Mouse (Mus musculus) G1E (cell line): ENCODE measurements around the gene Tmem208. TPM values are rescaled to one million over a fixed set of nuclear protein-coding genes. Genes with fewer than 3 reads are reported as not detected.
"Not testable (repeated sequence)": the region's sequence is repeated elsewhere in the genome, so short reads cannot be mapped to it uniquely, and the experiment has no call there.

Experiments used
- ATAC-seq: 2 replicates; pipeline ENCODE4 v1.8.0; 2016; ENCODE audit warnings: mild to moderate bottlenecking; ENCODE audit not compliant: insufficient number of reproducible peaks, poor library complexity, low FRiP score, severe bottlenecking; ENCODE audit errors: extremely low read depth
- DNase-seq: peaks from one replicate; pipeline ENCODE4 v3.0.0; 2012; ENCODE audit warnings: low spot score
- H3K27me3 ChIP-seq: 2 replicates; pipeline ENCODE4 v1.6.1; 2012; ENCODE audit warnings: mild to moderate bottlenecking, low read length, inconsistent platforms; ENCODE audit not compliant: insufficient read depth
- H3K36me3 ChIP-seq: replicated peaks from 2 replicates; pipeline ENCODE3; 2012; ENCODE audit warnings: mild to moderate bottlenecking, inconsistent platforms
- H3K4me1 ChIP-seq: 2 replicates; pipeline ENCODE4 v1.6.1; 2012; ENCODE audit warnings: low read depth, low read length, inconsistent platforms, mixed read lengths; ENCODE audit not compliant: insufficient read depth
- H3K4me3 ChIP-seq: 2 replicates; pipeline ENCODE4 v1.5.1; 2012; ENCODE audit warnings: low read depth, mild to moderate bottlenecking, inconsistent platforms, low read length, moderate library complexity, mixed read lengths
- H3K9me3 ChIP-seq: replicated peaks from 2 replicates; pipeline ENCODE4 v1.6.1; 2012; ENCODE audit warnings: inconsistent platforms
- CTCF ChIP-seq: IDR thresholded peaks from 2 replicates; pipeline ENCODE4 v1.5.1; 2012; ENCODE audit warnings: low read depth, low read length, inconsistent platforms, mixed read lengths
- GATA1 ChIP-seq: IDR thresholded peaks from 2 replicates; pipeline ENCODE4 v1.6.1; 2012; ENCODE audit warnings: borderline replicate concordance, low read length, inconsistent platforms, mixed read lengths
- GATA2 ChIP-seq: IDR thresholded peaks from 2 replicates; pipeline ENCODE4 v1.6.1; 2012; ENCODE audit warnings: low read depth, low read length, inconsistent platforms, borderline replicate concordance
- POLR2AphosphoS5 ChIP-seq: IDR thresholded peaks from 2 replicates; pipeline ENCODE4 v1.6.1; 2012; ENCODE audit warnings: low read depth, low read length, inconsistent platforms; ENCODE audit not compliant: insufficient replicate concordance
- TAL1 ChIP-seq: conservative IDR thresholded peaks from 2 replicates; pipeline ENCODE4 v1.6.1; 2012; ENCODE audit warnings: low read depth, low read length, inconsistent platforms, mixed read lengths
- polyA plus RNA-seq: library from polyadenylated mRNA; stranded (reverse); fragments of >175 nt; gene quantifications from 2 replicates; pipeline ENCODE4 v1.2.3, GENCODE M21; 2012
- total RNA-seq, 2 experiments: library from RNA; stranded (forward) in 1 of 2; stranded (reverse) in 1 of 2; fragments of 200-1000 nt in 1 of 2; fragments of >200 nt in 1 of 2; fragmentation: Nextera tagmentation in 1 of 2; gene quantifications; 2 replicates each; pipeline ENCODE4 v1.2.3; 2014 to 2017

Gene Tmem208
- total and polyA plus RNA-seq, 3 experiments = 25.2 to 37.8 (median 35.5) TPM

DNA sequence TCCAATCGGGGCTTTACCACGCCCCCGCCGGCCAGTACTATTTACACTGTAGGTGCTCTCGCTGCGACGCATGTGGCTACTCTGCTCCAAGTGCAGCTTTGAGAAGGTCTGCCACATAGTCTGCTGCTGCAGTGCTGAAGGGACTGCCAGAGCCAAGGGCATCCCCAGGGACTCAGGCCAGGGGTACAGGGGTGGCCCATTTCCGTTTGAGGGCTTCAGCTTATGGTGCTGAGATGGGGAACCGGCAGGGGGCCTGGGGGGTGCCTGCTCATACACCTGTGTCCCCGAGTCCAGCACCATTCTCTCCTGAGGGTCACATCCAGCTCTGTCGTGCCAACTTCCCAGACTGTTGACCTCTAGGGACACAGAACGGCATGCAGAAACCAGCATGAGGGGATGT is 40.6 kb upstream of the Tmem208 start:
- no peak overlapping the region for H3K4me3 ChIP-seq
- no peak for ATAC-seq
- TF ChIP-seq POLR2AphosphoS5 (no peak), GATA1 (no peak), CTCF (no peak), TAL1 (no peak), GATA2 (no peak)
- H3K9me3 ChIP-seq = no peaks in the 10 kb centered on the region
- H3K4me1 ChIP-seq = peaks cover 60% of the 10 kb centered on the region
- DNase-seq = no peak
- H3K27me3 ChIP-seq = peaks cover 15% of the 10 kb centered on the region; the same call in 1 of the 2 replicates
- peaks cover 15% of the 10 kb centered on the region for H3K36me3 ChIP-seq

DNA sequence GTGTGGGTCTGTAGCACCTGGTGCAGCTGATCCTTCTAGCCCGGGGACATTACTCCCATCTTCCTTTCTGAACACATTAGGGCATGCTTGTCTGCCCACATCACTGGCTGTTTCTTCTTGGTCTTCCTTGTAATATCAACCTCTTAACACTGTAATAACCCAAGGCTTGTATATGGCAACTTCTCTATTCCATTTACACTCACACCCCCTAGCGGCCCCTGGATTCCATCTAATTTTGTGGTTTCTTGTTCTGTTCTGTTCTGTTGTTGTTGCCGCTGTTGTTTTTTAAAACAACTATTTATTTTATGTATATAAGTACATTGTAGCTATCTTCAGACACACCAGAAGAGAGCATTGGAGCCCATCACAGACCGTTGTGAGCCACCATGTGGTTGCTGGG is 39.2 kb upstream of the Tmem208 start:
- peaks cover 15% of the 10 kb centered on the region; the same call in 1 of the 2 replicates for H3K27me3 ChIP-seq
- DNase-seq = no peak
- peaks cover 54% of the 10 kb centered on the region for H3K4me1 ChIP-seq

DNA sequence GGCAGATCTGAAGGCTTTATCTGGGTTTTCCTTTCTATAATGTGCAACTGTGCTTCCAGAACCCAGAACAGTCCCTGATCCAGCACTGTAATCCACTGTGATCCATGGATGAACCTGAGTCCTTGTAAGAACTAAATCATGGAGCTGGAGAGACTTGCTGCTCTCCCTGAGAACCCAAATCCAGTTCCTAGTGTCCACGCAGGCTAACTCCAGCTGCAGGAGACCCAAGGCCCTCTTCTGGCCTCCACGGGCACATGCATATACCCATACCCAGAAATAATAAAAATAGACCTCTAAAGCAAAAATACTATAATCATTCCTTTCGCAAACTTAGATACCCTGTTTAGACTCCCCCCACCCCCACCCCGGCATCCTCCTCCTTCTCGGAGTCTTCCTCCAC is 37.9 kb upstream of the Tmem208 start:
- Histone ChIP-seq H3K36me3 (peaks cover 9% of the 10 kb centered on the region), H3K4me1 (peaks cover 41% of the 10 kb centered on the region), H3K4me3 (no peak overlapping the region), H3K9me3 (no peaks in the 10 kb centered on the region), H3K27me3 (peaks cover 15% of the 10 kb centered on the region; the same call in 1 of the 2 replicates)
- DNase-seq (no peak), ATAC-seq (no peak)
- TF ChIP-seq CTCF = no peak

More for the DNA sequence above, 39.2 kb upstream of the Tmem208 start:
- no peaks in the 10 kb centered on the region for H3K9me3 ChIP-seq
- no peak overlapping the region for H3K4me3 ChIP-seq
- peaks cover 7% of the 10 kb centered on the region for H3K36me3 ChIP-seq
- TF ChIP-seq GATA2 (no peak), TAL1 (no peak), POLR2AphosphoS5 (no peak), GATA1 (no peak), CTCF (no peak)
- ATAC-seq = no peak

DNA sequence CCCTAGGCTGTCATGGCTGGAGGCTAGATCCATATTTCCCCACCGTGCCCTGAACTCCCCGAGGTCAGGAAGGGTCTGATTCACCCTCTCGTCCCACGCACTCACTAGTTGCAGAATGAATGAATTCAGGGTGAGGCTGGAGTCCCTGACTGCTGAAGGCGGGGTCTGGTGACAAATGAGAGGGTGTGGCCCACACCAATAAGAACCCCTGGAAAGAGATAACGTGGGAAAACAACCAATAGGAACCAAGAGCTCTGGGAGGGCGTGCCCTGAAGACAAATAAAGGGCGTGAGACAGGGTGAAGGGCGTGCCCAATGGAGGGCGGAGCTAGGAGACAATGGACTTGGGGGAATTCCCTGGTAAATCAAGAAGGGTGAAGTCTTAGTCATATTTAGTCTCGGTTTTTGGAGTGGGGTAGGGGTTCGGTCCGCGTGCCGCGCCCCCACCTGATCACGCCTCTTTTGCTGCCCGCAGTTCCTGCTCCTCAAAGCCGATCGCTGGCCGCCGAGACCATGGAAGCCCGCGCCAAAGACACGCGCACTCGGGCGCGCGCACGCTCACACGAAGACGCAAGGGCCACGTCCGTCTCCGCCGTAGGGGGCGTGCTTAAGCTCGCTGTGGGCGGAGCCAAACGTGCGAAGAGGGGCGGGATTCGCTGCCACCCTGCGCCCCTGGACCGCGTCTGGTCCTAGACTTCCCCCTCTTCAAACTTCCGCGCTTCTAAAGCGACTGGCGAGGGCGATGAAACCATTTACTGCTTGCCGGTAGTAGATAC is 37.0 kb upstream of the Tmem208 start:
- H3K4me1 ChIP-seq = peaks cover 36% of the 10 kb centered on the region

DNA sequence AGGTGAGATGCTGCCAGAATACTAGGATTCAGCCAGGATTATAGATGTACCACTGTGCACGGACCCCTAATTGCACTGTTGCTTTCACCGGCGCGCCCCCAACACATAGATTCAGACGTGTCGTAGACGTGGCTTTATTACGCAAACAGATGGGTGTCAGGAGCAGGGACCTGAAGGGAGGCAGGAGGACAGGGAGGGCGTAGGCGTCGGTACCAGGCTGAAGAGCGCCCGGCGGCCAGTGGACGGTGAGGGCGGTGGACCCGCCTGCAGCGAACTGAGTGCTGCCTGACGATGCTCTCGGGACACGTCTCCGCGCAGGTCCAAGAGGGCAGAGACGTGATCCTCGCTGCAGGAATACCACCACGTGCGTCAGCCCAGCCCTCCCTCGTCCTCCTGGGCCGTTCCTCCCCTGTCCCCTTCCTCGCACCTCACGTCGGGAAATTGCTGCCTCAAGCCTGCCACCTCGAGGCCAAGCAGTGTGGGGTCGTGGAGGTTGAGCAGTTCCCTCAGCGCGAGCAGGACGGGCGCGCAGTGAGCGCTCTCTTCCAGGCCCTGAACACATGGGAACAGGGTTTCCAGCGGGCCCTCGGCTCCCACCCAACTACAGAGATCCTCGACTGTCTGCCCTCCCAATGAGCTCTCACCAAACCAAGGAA is 36.2 kb upstream of the Tmem208 start, which contains the start of gene 4931428F04Rik:
4931428F04Rik (minus strand) TSS at position 60 of the 656 bp plus-strand sequence.
- Histone ChIP-seq H3K4me3 (peak within 1 kb of the TSS; percentile 74), H3K36me3 (peaks cover 13% of the 10 kb centered on the region), H3K9me3 (no peaks in the 10 kb centered on the region), H3K27me3 (peaks cover 12% of the 10 kb centered on the region; the same call in 1 of the 2 replicates), H3K4me1 (peaks cover 33% of the 10 kb centered on the region)
- DNase-seq = no peak
- TF ChIP-seq POLR2AphosphoS5 (no peak), GATA1 (no peak), TAL1 (no peak), CTCF (no peak), GATA2 (no peak)
- no peak for ATAC-seq

More for the DNA sequence above, 37.0 kb upstream of the Tmem208 start:
- Histone ChIP-seq H3K27me3 (peaks cover 15% of the 10 kb centered on the region; the same call in 1 of the 2 replicates), H3K36me3 (peaks cover 13% of the 10 kb centered on the region), H3K4me3 (peak overlapping the region; percentile 74), H3K9me3 (no peaks in the 10 kb centered on the region)
- peak; percentile 92 for DNase-seq
- ATAC-seq = peak; percentile 97
- TF ChIP-seq TAL1 (no peak), GATA1 (no peak), POLR2AphosphoS5 (no peak), GATA2 (no peak), CTCF (no peak)

DNA sequence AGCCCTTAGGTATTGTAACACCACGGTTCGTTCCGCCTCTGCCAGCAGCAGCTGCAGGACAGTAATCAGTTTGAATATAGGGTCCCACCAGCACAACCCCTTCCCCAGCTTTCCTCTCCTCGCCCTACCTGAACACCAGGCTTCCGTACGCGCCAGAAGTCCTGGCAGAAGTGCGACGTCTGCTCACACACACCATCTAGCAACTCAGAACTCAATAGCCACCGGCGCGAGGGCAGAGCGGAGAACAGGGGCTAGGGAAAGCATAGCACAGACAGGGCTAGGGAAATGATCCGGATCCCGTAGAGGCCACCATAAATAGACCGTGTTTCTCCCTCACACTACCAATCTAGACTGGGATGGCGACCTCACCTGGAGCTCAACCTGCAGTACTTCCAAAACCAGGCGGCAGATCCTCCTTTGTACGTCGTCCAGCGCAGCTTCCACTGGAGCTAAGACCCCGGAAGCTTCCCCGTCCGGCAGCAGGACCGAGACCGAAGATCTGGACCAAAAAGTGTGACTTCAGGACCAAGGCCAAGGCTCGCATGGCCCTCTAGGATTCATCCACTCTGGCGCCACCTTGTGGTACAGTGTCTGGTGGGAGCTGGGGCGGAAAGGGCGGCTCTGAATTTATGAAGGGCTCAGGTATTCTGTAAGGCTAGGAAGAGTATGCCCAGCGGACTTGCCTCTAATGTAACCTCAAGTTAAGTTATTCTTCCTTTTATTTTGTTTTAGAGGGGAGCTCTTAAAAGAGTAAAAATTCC is 35.4 kb upstream of the Tmem208 start:
- peaks cover 39% of the 10 kb centered on the region for H3K4me1 ChIP-seq
- H3K9me3 ChIP-seq = no peaks in the 10 kb centered on the region
- peaks cover 6% of the 10 kb centered on the region; the same call in 1 of the 2 replicates for H3K27me3 ChIP-seq
- H3K36me3 ChIP-seq = peaks cover 11% of the 10 kb centered on the region
- ATAC-seq (no peak), DNase-seq (no peak)
- H3K4me3 ChIP-seq = peak overlapping the region; percentile 74; the same call in 1 of the 2 replicates
- TF ChIP-seq GATA1 (no peak), GATA2 (no peak), TAL1 (no peak), CTCF (peak; percentile 68), POLR2AphosphoS5 (no peak)

DNA sequence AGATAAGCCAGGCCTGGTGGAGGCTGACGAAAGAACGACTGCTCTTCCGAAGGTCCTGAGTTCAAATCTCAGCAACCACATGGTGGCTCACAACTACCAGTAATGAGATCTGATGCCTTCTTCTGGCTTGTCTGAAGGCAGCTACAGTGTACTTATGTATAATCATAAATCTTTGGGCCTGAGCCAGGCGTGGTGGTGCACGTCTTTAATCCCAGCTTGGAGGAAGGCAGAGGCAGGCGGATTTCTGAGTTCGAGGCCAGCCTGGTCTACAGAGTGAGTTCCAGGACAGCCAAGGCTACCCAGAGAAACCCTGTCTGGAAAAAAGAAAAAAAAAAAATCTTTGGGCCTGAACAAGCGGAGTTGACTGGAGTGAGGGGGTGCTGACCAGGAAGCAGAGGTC is 34.8 kb upstream of the Tmem208 start:
- H3K4me1 ChIP-seq = peaks cover 45% of the 10 kb centered on the region
- H3K36me3 ChIP-seq = peaks cover 11% of the 10 kb centered on the region
- H3K4me3 ChIP-seq, H3K27me3 ChIP-seq, DNase-seq, H3K9me3 ChIP-seq, ATAC-seq: not testable (repeated sequence)

DNA sequence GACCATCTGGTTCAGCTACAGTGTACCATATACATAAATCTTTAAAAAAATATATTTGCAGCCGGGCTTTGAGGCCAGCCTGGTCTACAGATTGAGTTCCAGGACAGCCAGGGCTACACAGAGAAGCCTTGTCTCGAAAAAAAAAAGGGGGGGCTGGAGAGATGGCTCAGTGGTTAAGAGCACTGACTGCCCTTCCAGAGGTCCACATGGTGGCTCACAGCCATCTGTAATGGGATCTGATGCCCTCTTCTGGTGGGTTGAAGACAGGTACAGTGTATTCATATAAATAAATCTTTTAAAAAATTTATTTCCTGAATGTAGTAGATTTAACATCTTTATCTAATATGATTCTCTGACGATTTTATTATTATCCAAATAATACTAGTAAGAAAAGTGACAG is 34.4 kb upstream of the Tmem208 start:
- peaks cover 46% of the 10 kb centered on the region for H3K4me1 ChIP-seq
- DNase-seq, H3K36me3 ChIP-seq, ATAC-seq, H3K4me3 ChIP-seq, H3K9me3 ChIP-seq, H3K27me3 ChIP-seq: not testable (repeated sequence)
